Mouse (Mus musculus): Measurements from ENCODE around the gene Mtch1. TPM values are rescaled to one million over a fixed set of nuclear protein-coding genes. Genes with fewer than 3 reads are reported as not detected.

Mtch1 gene
- total and polyA plus RNA-seq, 3 experiments: 66.1 to 143 (median 110) TPM

GRCm38 (mm10) chr17:29385746-29386145 lies 38.0 kb upstream of the Mtch1 start:
- no peak for DNase-seq (ENCODE audit: extremely low read depth)
- no peak overlapping the region for H3K9ac ChIP-seq (ENCODE audit: insufficient read depth, low read depth)
- dilution Hi-C loops (cut with MboI; ENCODE audit: extremely low pct_ligation_motif_present, extremely low pct_unique_long_range_greater_than_20kb, low sequenced_read_pairs): no loop called here
- in situ Hi-C loops (cut with MboI; ENCODE audit: low pct_ligation_motif_present, low pct_unique_long_range_greater_than_20kb, low sequenced_read_pairs): no loop called here
- TF ChIP-seq SMC3 (IDR thresholded peaks at IDR 0.05; ENCODE audit: low read depth, low read length) (no peak), TCF12 (IDR thresholded peaks at IDR 0.05; ENCODE audit: low read depth, low read length) (no peak), MAFK (IDR thresholded peaks at IDR 0.05; ENCODE audit: insufficient replicate concordance, low read length) (no peak), ZC3H11A (IDR thresholded peaks at IDR 0.05; ENCODE audit: low read depth, low read length) (no peak), MAZ (IDR thresholded peaks at IDR 0.05; ENCODE audit: low read depth, low read length) (no peak), JUN (IDR thresholded peaks at IDR 0.05; ENCODE audit: insufficient read depth, low read depth, low read length) (no peak), NRF1 (IDR thresholded peaks at IDR 0.05; ENCODE audit: low read depth, low read length) (no peak), NELFE (IDR thresholded peaks at IDR 0.05; ENCODE audit: low read depth, low read length) (no peak), POLR2A (IDR thresholded peaks at IDR 0.05; ENCODE audit: low read depth, low read length) (no peak), MAX (IDR thresholded peaks at IDR 0.05; ENCODE audit: low read length) (no peak), MEF2A (IDR thresholded peaks at IDR 0.05; ENCODE audit: borderline replicate concordance, low read depth, low read length) (no peak), UBTF (IDR thresholded peaks at IDR 0.05; ENCODE audit: low read depth, low read length) (no peak), MYC (IDR thresholded peaks at IDR 0.05; ENCODE audit: low read depth, low read length) (no peak), PAX5 (IDR thresholded peaks at IDR 0.05; ENCODE audit: low read length) (no peak), HCFC1 (IDR thresholded peaks at IDR 0.05; ENCODE audit: low read depth, low read length) (no peak), RAD21 (IDR thresholded peaks at IDR 0.05; ENCODE audit: low read depth, low read length) (no peak), EP300 (IDR thresholded peaks at IDR 0.05; ENCODE audit: low read length) (no peak), CHD2 (IDR thresholded peaks at IDR 0.05; ENCODE audit: low read length) (no peak), RCOR1 (conservative IDR thresholded peaks at IDR 0.05; ENCODE audit: low read depth, low read length) (no peak)
- peaks cover 2% of the 10 kb centered on the region for H3K9me3 ChIP-seq (replicated peaks; ENCODE audit: low read length)
- no peak overlapping the region for H3K27ac ChIP-seq (ENCODE audit: insufficient read depth, low read depth)
- H3K27me3 ChIP-seq (replicated peaks): no peaks in the 10 kb centered on the region
- peaks cover 0 to 2% of the 10 kb centered on the region in 2 experiments for H3K36me3 ChIP-seq (replicated peaks in 1 of 2; ENCODE audit: control insufficient read depth in 1 of 2, insufficient read depth in 1 of 2, low read length in 1 of 2)
- H3K4me3 ChIP-seq (replicated peaks in 1 of 3; ENCODE audit: low read depth in 2 of 3, low read length in 2 of 3, poor library complexity in 1 of 3): no peak overlapping the region
- no peak overlapping the region for H3K4me2 ChIP-seq (ENCODE audit: insufficient read depth, low read depth, poor library complexity, severe bottlenecking)
- peaks cover 9 to 17% of the 10 kb centered on the region in 2 experiments for H3K4me1 ChIP-seq (ENCODE audit: control insufficient read depth in 1 of 2, insufficient read depth in 2 of 2)
- no peaks in the 10 kb centered on the region for H3K79me2 ChIP-seq (replicated peaks; ENCODE audit: control insufficient read depth, extremely low read depth, insufficient read depth, poor library complexity, severe bottlenecking)

- Histone ChIP-seq H3K27me3 (replicated peaks) (no peaks in the 10 kb centered on the region), H3K4me2 (ENCODE audit: insufficient read depth, low read depth, poor library complexity, severe bottlenecking) (no peak overlapping the region), H3K27ac (ENCODE audit: insufficient read depth, low read depth) (no peak overlapping the region), H3K4me1 (ENCODE audit: control insufficient read depth in 1 of 2, insufficient read depth in 2 of 2) (peaks cover 9 to 23% of the 10 kb centered on the region in 2 experiments), H3K36me3 (replicated peaks in 1 of 2; ENCODE audit: control insufficient read depth in 1 of 2, insufficient read depth in 1 of 2, low read length in 1 of 2) (peaks cover 0 to 7% of the 10 kb centered on the region in 2 experiments), H3K79me2 (replicated peaks; ENCODE audit: control insufficient read depth, extremely low read depth, insufficient read depth, poor library complexity, severe bottlenecking) (no peaks in the 10 kb centered on the region), H3K4me3 (replicated peaks in 1 of 3; ENCODE audit: low read depth in 2 of 3, low read length in 2 of 3, poor library complexity in 1 of 3) (no peak overlapping the region), H3K9ac (ENCODE audit: insufficient read depth, low read depth) (no peak overlapping the region), H3K9me3 (replicated peaks; ENCODE audit: low read length) (peaks cover 2% of the 10 kb centered on the region)
- in situ Hi-C loops (cut with MboI; ENCODE audit: low pct_ligation_motif_present, low pct_unique_long_range_greater_than_20kb, low sequenced_read_pairs) (no loop called here), dilution Hi-C loops (cut with MboI; ENCODE audit: extremely low pct_ligation_motif_present, extremely low pct_unique_long_range_greater_than_20kb, low sequenced_read_pairs) (no loop called here)
- TF ChIP-seq CHD1 (IDR thresholded peaks at IDR 0.05; ENCODE audit: low read depth, low read length): no peak
- no peak for TF ChIP-seq UBTF (IDR thresholded peaks at IDR 0.05; ENCODE audit: low read depth, low read length)
- no peak for TF ChIP-seq PAX5 (IDR thresholded peaks at IDR 0.05; ENCODE audit: low read length)
- no peak for TF ChIP-seq JUND (conservative IDR thresholded peaks at IDR 0.05; ENCODE audit: low read depth, low read length)
- no peak for TF ChIP-seq EP300 (IDR thresholded peaks at IDR 0.05; ENCODE audit: low read length)
- TF ChIP-seq MAFK (IDR thresholded peaks at IDR 0.05; ENCODE audit: insufficient replicate concordance, low read length): no peak
- no peak for TF ChIP-seq CTCF (conservative IDR thresholded peaks at IDR 0.05 in 1 of 2, IDR thresholded peaks at IDR 0.05 in 1 of 2; ENCODE audit: low read depth in 2 of 2, low read length in 2 of 2)
- TF ChIP-seq SIN3A (IDR thresholded peaks at IDR 0.05; ENCODE audit: low read length): no peak
- TF ChIP-seq IRF4 (IDR thresholded peaks at IDR 0.05; ENCODE audit: low read depth, low read length): no peak
- no peak for TF ChIP-seq BHLHE40 (IDR thresholded peaks at IDR 0.05; ENCODE audit: low read depth, low read length)
- TF ChIP-seq NRF1 (IDR thresholded peaks at IDR 0.05; ENCODE audit: low read depth, low read length): no peak
- TF ChIP-seq MEF2A (IDR thresholded peaks at IDR 0.05; ENCODE audit: borderline replicate concordance, low read depth, low read length): no peak
- TF ChIP-seq CHD2 (IDR thresholded peaks at IDR 0.05; ENCODE audit: low read length): no peak
- no peak for TF ChIP-seq USF2 (conservative IDR thresholded peaks at IDR 0.05; ENCODE audit: low read depth, low read length)
- TF ChIP-seq SMC3 (IDR thresholded peaks at IDR 0.05; ENCODE audit: low read depth, low read length): no peak
- no peak for TF ChIP-seq USF1 (IDR thresholded peaks at IDR 0.05; ENCODE audit: low read depth, low read length)
- TF ChIP-seq RCOR1 (conservative IDR thresholded peaks at IDR 0.05; ENCODE audit: low read depth, low read length): no peak
- DNase-seq (ENCODE audit: extremely low read depth): no peak
These were observed 37.2 kb upstream of the Mtch1 start for GRCm38 (mm10) chr17:29384850-29385438.

Measured in CH12.LX (cell line).